Mouse (Mus musculus) layer of hippocampus, postnatal 14 days (tissue): Measurements from ENCODE around the gene Paf1. TPM values are rescaled to one million over a fixed set of nuclear protein-coding genes. Genes with fewer than 3 reads are reported as not detected.
A peak's percentile ranks its signal among the peaks of the same experiment; 100 is the strongest.
"Not testable (repeated sequence)": the region's sequence is repeated elsewhere in the genome, so short reads cannot be mapped to it uniquely, and the experiment has no call there.

ENCODE experiments used
- DNase-seq, 2 experiments: peaks; one replicate each; pipeline ENCODE4 v3.0.0; 2021 to 2022; ENCODE audit warnings: low spot score in 2 of 2, mixed read lengths in 1 of 2
- total RNA-seq, 2 experiments: library from RNA; stranded (reverse); gene quantifications; 2 replicates each; pipeline ENCODE4 v1.2.3; 2021

Gene Paf1
- total RNA-seq, 2 experiments from 2014 or later: 73.5 to 74.2 TPM

DNA sequence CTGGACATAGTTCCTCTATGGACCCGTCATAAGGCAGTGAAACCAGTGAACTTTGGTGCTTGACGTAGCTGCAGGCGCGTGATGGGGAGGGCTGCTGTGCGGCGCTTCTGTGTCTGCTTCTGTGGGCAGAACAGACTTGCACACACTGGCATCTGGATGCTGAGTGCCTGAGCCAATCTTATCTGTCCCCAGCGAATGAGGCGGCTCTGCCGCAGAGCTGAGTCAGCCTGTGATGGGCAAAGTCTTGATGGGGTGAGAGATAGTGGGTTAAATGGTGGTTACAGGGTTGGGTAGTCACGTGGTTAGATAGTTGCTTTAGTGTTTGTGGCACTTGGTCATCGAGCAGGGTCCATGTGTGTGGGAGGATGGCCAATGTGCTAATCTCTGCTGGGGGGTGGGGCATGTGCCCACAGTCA is 9.8 kb upstream of the Paf1 start:
- DNase-seq: peak in 1 of 2 experiments; percentile 65

DNA sequence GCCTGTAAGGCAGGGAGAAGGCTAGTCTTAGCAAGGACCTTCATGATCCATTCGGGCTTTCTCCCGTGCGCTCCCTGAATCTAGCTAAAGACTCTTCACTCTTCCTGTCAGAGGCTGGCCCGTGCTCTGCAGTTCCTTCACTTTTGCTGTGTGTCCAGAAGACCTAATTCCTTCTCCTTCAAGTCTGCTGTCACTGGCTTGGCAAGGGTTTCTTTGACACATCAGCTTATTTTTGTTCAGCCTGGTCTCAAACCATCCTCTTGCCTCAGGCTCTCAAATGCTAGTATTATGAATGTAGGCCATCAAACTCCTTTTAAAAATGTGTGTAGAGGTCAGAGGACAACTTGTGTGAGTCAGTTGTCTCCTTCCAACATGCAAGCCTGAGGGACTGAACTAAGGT is 9.1 kb upstream of the Paf1 start:
- DNase-seq: no peak

- no peak for DNase-seq
Measured at GRCm38 (mm10) chr7:28384162-28384561, 8.6 kb upstream of the Paf1 start.

DNA sequence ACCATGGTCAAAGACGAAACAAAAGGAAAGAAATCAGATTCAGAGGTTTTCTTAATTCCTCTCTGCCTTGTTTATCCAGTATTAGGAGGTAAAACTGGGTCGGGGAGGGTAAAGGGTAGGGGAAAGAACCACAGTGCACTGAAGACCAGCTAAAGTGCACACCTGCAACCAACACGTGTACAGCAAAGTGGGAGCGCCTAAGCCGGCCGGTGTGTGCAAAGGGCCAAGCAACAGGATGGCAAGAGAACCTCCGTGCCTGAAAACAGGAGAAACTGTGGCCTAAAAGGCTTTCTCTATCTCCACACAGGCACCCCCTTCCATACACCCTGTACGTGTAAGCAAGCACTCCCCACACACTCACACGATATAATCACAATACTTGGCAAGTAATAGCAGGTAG is 7.6 kb upstream of the Paf1 start:
- no peak for DNase-seq

DNA sequence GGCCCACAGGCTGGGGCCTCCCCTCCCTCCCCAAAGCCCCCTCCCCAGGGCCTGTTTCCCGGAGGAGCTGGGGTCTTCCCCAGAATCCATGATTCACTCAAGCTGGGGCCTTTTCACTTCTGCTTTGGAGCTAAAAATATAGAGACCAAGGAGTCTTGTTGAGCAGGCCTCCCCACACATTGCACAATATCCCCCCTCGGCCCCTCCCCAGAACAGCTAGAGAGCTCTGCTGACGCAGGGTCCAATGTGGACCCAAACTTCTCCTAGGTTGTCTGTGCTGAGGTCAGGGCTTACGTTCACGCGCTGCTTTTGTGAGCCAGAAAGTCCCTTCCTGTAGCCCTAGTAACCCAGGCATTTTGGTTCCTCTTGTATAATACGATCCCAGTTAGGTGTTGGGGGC is 6.7 kb upstream of the Paf1 start:
- DNase-seq: no peak

DNA sequence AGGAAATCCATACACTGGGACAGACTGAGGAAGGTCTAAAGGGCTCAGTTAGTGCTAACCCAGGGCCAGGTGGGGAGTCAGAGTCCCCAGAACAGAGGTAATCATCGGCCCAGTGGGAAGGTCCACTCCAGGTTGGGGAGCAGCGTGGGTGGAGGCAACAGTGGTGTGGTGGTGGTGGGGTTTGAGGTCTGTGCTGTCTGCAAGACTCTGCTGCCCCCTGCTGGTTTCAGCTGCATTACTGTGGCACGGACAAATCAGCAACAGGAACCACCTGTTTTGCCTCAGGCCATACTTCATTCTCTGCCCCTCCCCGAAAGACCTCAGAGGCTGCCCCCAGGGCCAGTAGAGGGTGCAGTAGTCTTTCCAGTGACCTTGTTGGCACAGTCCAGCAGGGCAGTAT is 6.3 kb upstream of the Paf1 start:
- DNase-seq: peak; percentile 71 to 81

GRCm38 (mm10) chr7:28386877-28387276 is 5.9 kb upstream of the Paf1 start:
- not testable (repeated sequence) for DNase-seq

- DNase-seq: not testable (repeated sequence)
Measured at GRCm38 (mm10) chr7:28387384-28387783, 5.4 kb upstream of the Paf1 start.

- no peak for DNase-seq
Measured at GRCm38 (mm10) chr7:28390331-28390730, 2.4 kb upstream of the Paf1 start.

GRCm38 (mm10) chr7:28393272-28393951 is 661 bp downstream of the Paf1 start:
- DNase-seq: no peak

- DNase-seq: no peak
Measured at GRCm38 (mm10) chr7:28395425-28395824, 2.7 kb downstream of the Paf1 start.

GRCm38 (mm10) chr7:28398000-28398399 is 5.2 kb downstream of the Paf1 start:
- DNase-seq: no peak

DNA sequence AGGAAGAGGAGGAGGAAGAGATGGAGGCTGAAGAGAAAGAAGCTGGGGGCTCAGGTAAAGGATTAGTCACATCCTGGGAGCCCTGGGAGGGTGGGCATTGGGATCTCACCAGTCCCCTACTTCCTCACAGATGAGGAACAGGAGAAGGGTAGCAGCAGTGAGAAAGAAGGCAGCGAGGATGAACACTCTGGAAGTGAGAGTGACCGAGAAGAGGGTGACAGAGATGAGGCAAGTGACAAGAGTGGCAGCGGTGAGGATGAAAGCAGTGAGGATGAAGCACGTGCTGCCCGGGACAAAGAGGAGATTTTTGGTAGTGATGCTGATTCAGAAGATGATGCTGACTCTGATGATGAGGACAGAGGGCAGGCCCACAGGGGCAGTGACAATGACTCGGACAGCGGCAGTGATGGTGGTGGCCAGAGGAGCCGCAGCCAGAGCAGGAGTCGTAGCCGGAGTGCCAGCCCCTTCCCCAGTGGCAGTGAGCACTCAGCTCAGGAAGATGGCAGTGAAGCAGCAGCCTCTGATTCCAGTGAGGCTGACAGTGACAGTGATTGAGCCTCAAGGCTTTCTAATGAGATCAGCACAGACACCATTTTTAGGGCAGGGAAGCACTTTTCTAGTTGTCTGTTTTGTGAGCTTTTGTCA is 6.1 kb downstream of the Paf1 start:
- DNase-seq: no peak

DNA sequence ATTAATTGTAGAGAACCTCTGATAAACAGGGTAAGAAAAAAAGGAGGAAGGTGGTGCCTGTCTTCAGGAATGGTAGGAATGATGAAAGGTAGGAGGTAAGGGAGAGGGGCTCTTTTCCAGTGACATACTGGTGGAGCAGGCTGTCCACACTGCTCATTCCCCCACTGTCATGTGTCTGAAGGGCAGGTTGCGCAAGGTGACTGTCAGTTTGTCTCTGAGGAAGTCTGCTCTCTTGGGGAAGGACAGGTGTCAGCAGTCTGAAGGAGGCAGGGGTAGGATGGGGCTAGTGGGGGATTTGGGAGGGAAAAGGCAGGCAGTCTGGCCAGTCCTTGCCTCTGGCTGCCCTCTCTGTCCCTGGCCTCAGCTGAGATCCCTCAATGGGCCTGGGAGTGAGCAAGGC is 8.3 kb downstream of the Paf1 start:
- DNase-seq: no peak

DNA sequence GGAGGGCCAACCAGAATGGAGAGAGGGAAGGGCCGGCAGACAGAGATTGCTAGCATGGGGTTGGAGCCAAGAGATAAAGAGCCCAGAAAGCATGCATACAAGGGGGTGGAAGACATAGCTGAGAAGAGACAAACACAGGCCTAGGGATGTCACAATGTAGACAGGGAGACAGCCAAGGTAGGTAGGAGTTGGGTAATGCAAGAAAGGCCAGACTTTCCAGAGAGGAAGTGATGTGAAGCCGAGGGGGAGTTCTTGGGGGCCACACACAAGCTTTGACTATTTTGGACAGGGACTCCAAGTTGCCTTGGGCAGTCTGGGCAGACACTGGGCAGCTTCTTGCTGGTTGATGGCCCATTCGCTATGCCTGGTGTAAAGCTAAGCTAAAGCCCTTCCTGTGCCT is 9.2 kb downstream of the Paf1 start:
- no peak for DNase-seq

DNA sequence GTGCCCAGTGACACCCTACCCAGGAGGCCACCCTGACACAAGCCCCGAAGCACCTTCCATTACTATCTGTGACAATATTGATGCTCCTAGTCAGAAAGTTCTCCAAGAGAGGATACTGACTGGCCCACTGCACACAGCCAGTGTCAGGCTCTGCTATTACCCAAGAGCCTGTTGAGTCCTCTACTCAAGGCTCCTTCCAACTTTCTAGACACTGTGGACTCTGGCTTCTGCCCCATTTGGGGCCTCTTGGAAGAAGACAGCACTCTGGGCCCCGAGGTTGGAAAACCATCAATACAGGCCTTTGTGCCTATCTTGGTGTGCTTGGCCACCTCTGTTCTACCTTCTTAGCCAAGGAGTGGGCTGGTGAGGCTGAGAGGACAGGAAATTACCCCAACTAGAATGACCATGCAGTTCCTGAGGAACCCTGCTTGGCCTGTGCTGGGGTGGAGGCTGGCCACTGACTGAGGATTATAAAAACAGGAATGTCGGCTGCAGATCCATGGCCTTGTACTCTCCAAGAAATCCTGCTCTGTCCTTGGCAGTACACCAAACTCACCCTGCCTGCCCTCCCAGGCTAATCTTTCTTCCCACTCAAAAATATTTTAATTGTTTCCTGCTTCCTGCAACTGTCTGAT is 18.2 kb downstream of the Paf1 start:
- peak in 1 of 2 experiments; percentile 29 for DNase-seq

DNA sequence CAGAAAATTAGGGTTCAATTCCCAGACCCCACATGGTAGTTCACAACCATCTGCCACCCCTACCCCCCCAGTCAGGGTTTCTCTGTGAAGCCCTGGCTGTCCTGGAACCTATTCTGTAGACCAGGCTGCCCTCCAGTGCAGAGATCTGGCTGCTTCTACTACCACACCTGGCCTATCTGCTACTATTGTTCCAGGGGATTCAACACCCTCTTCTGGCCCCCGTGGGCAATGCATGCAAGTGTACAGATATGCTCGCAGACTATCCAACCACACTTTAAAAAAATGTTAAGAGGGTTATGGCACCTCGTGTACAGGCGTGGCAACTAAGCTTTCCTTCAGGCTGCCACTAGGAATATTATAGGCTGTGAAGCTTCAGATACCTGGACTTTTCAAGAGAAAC is 20.1 kb downstream of the Paf1 start:
- DNase-seq: no peak

DNA sequence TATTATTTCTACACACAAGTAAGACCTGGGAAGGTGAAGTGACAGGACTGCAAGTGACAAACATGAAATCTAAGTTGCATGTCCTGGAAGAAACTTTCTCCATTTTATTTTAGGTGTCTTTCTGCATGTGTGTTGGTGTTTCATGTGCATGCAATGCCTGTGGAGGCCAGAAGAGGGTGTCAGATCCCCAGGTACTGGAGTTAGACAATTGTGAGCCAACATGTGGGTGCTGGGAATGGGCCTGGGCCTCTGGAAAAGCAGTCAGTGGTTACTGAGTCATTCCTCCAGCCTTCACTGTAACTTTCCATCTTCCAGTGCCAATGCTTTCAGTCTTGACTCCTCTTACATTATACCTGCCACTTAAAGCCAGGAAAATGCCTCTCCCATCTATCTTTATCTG is 24.6 kb downstream of the Paf1 start:
- DNase-seq: no peak

- peak in 1 of 2 experiments; percentile 62 for DNase-seq
Measured at GRCm38 (mm10) chr7:28418096-28418670, 25.4 kb downstream of the Paf1 start.

DNA sequence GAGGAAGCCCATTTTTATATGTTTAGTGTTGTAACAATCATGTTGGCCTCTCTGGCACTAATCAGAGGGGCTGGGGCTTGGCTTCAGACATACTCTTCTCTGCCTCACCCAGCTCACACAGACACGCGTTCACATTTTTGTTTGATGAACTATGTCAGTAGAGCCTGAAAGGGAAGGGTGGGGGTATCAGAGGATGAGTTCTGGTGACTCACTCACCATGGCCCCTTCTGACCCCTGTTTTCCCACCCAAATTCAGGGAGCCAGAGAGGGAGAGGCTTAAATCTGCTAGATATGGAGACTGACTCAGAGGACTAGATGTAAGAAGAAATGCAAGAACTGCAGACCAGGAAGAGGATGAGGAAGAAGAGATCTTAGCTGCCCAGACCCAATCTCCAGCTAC is 26.7 kb downstream of the Paf1 start:
- DNase-seq: no peak

DNA sequence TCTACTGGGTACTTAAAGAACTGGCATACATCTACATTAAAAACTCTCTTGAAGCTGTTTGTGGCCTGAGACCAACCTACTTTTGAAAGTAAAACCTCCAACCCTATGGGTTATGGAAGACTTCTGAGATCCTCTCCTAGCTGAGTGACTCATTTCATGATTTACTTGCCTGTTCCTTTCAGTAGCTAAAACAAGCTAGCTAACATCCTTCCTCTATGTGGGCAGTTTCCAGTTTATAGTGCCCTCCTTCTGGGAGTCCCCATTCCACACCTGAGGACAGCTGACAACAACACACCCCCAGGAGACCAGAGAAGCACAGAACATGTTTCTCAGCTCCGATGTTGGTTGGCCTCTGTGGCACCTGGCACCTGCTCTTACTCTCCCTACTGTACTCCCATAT is 30.3 kb downstream of the Paf1 start:
- DNase-seq: no peak

DNA sequence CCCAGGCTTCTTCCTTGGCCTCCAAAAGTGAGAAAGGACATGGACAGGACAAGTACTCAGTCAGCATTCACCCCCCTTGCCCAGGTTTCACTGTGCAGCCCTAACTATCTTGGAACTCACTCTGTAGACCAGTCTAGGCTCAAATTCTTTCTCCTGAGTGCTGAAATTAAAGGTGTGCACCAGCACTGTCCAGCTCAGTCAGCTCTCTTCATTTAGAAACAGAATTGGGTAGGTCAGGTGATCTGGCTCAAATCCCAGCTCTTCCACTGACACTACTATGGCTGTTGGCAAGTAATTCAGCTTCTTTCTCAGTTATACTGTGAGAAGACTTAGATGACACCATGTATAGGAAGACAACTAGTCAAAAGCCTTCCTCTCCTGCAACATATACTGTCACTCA is 35.0 kb downstream of the Paf1 start:
- no peak for DNase-seq
